Mouse (Mus musculus) C2C12 (cell line): ENCODE results near the gene Traf3ip3.

Experiments used
- CEBPB ChIP-seq: IDR thresholded peaks from one replicate; pipeline ENCODE4 v1.6.1; 2011; ENCODE audit warnings: low read depth, mild to moderate bottlenecking, control low read depth, moderate library complexity
- CTCF ChIP-seq: IDR thresholded peaks from one replicate; pipeline ENCODE4 v1.5.1; 2011; ENCODE audit not compliant: control insufficient read depth, insufficient read depth, insufficient read length
- MAX ChIP-seq: IDR thresholded peaks from one replicate; pipeline ENCODE4 v1.6.1; 2011; ENCODE audit warnings: mild to moderate bottlenecking, control low read depth
- MYOD1 ChIP-seq: IDR thresholded peaks from one replicate; pipeline ENCODE4 v1.6.1; 2011; ENCODE audit warnings: low read depth; ENCODE audit not compliant: control insufficient read depth, insufficient read length

DNA sequence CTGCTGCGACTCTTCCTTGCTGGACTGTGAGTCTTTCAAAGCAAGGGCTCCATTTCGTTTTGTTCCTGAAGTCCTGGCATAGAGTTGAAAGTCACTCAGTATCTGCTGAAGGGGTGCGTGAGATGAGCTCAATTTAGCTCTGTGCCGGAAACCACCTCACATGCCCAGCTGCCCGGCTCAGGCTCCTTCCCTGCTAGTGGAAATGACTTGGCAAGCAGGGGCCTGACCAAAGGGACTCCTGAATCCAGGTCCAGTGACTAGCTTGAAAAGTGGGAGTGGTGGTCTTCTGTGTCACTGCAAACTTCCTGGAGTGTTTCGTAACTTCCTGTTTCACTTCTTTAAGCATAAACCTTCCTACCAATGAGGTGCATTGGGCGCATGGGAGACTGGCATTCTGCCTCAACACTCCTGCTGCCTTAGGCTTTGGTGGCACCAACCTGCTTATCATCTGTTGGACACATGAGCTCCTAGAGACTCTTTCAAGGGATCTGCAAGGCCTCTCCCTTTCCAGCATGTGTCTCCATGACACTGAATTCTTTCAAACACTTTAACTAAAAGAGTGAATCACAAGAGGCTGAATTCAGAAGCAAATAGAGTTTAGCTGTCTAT is 9.7 kb downstream of the Traf3ip3 start:
- TF ChIP-seq CTCF (no peak), CEBPB (no peak), MAX (no peak), MYOD1 (no peak)
